Mouse (Mus musculus) CH12.LX (cell line): ENCODE measurements around the gene Sdhb. TPM values are rescaled to one million over a fixed set of nuclear protein-coding genes. Genes with fewer than 3 reads are reported as not detected.

Source experiments
- DNase-seq: peaks from one replicate; pipeline ENCODE4 v3.0.0-alpha.2; 2013; ENCODE audit errors: extremely low read depth
- H3K27ac ChIP-seq: 2 replicates; pipeline ENCODE4 v1.5.1; 2012; ENCODE audit warnings: low read depth, mild to moderate bottlenecking, control low read depth, moderate library complexity; ENCODE audit not compliant: insufficient read depth
- H3K27me3 ChIP-seq: replicated peaks from 2 replicates; pipeline ENCODE3; 2012; ENCODE audit warnings: inconsistent platforms
- H3K36me3 ChIP-seq, 2 experiments: replicated peaks in 1 of 2; 2 replicates each; pipeline versions ENCODE3 to v1.6.1; 2012; ENCODE audit warnings: inconsistent platforms in 1 of 2, low read length in 1 of 2, mild to moderate bottlenecking in 1 of 2, mixed read lengths in 1 of 2, moderate library complexity in 1 of 2; ENCODE audit not compliant: control insufficient read depth in 1 of 2, insufficient read depth in 1 of 2
- H3K4me1 ChIP-seq, 2 experiments: 2 replicates each; pipeline ENCODE4 v1.6.1; 2012; ENCODE audit warnings: inconsistent platforms in 1 of 2, moderate library complexity in 1 of 2; ENCODE audit not compliant: insufficient read depth in 2 of 2, control insufficient read depth in 1 of 2
- H3K4me2 ChIP-seq: 2 replicates; pipeline ENCODE4 v1.6.1; 2012; ENCODE audit warnings: low read depth, mild to moderate bottlenecking, control low read depth; ENCODE audit not compliant: poor library complexity, insufficient read depth, severe bottlenecking
- H3K4me3 ChIP-seq, 3 experiments: fragments of 150-350 bp in 1 of 3; sonication (generic) in 1 of 3; replicated peaks in 1 of 3; 2 replicates each; pipeline versions ENCODE3 to v1.5.1; 2011 to 2012; ENCODE audit warnings: low read depth in 2 of 3, low read length in 2 of 3, mild to moderate bottlenecking in 2 of 3, moderate library complexity in 2 of 3, control low read depth in 1 of 3, improper control_type of control experiment in 1 of 3, inconsistent platforms in 1 of 3, mixed read lengths in 1 of 3; ENCODE audit not compliant: poor library complexity in 1 of 3
- H3K79me2 ChIP-seq: replicated peaks from 2 replicates; pipeline ENCODE4 v1.6.1; 2012; ENCODE audit warnings: mild to moderate bottlenecking, moderate library complexity; ENCODE audit not compliant: control insufficient read depth, poor library complexity, insufficient read depth, severe bottlenecking; ENCODE audit errors: extremely low read depth
- H3K9ac ChIP-seq: 2 replicates; pipeline ENCODE4 v1.6.1; 2012; ENCODE audit warnings: low read depth, mild to moderate bottlenecking, control low read depth, moderate library complexity; ENCODE audit not compliant: insufficient read depth
- H3K9me3 ChIP-seq: replicated peaks from 2 replicates; pipeline ENCODE3; 2012; ENCODE audit warnings: low read length, inconsistent platforms, mixed read lengths
- CHD2 ChIP-seq: IDR thresholded peaks from 2 replicates; pipeline ENCODE4 v1.6.1; 2011; ENCODE audit warnings: low read length, improper control_type of control experiment
- GABPA ChIP-seq: IDR thresholded peaks from 2 replicates; pipeline ENCODE4 v1.6.1; 2012; ENCODE audit warnings: low read depth, low read length, improper control_type of control experiment, inconsistent platforms; ENCODE audit not compliant: insufficient replicate concordance
- JUN ChIP-seq: IDR thresholded peaks from 2 replicates; pipeline ENCODE4 v1.6.1; 2011; ENCODE audit warnings: low read depth, mild to moderate bottlenecking, low read length, improper control_type of control experiment, moderate library complexity; ENCODE audit not compliant: insufficient read depth
- JUND ChIP-seq: conservative IDR thresholded peaks from 2 replicates; pipeline ENCODE4 v1.6.1; 2011; ENCODE audit warnings: low read depth, low read length, improper control_type of control experiment
- KAT2A ChIP-seq: IDR thresholded peaks from 2 replicates; pipeline ENCODE4 v1.6.1; 2012; ENCODE audit warnings: low read length, improper control_type of control experiment, inconsistent platforms; ENCODE audit not compliant: insufficient replicate concordance
- MEF2A ChIP-seq: IDR thresholded peaks from 2 replicates; pipeline ENCODE4 v1.6.1; 2014; ENCODE audit warnings: low read depth, mild to moderate bottlenecking, inconsistent platforms, low read length, improper control_type of control experiment, borderline replicate concordance
- POLR2A ChIP-seq: IDR thresholded peaks from 2 replicates; pipeline ENCODE4 v1.6.1; 2011; ENCODE audit warnings: low read depth, mild to moderate bottlenecking, improper control_type of control experiment, low read length
- POLR2AphosphoS2 ChIP-seq: IDR thresholded peaks from 2 replicates; pipeline ENCODE4 v1.6.1; 2011; ENCODE audit warnings: low read depth, low read length, improper control_type of control experiment
- SIN3A ChIP-seq: IDR thresholded peaks from 2 replicates; pipeline ENCODE4 v1.6.1; 2012; ENCODE audit warnings: low read length, improper control_type of control experiment, inconsistent platforms
- UBTF ChIP-seq: IDR thresholded peaks from 2 replicates; pipeline ENCODE4 v1.6.1; 2012; ENCODE audit warnings: low read depth, mild to moderate bottlenecking, inconsistent platforms, low read length, improper control_type of control experiment, moderate library complexity
- USF1 ChIP-seq: IDR thresholded peaks from 2 replicates; pipeline ENCODE4 v1.6.1; 2014; ENCODE audit warnings: low read depth, mild to moderate bottlenecking, inconsistent platforms, low read length, improper control_type of control experiment
- ZC3H11A ChIP-seq: IDR thresholded peaks from 2 replicates; pipeline ENCODE4 v1.6.1; 2012; ENCODE audit warnings: low read depth, mild to moderate bottlenecking, inconsistent platforms, low read length, improper control_type of control experiment
- ZKSCAN1 ChIP-seq: IDR thresholded peaks from 2 replicates; pipeline ENCODE4 v1.6.1; 2012; ENCODE audit warnings: low read depth, inconsistent platforms, low read length, improper control_type of control experiment, borderline replicate concordance
- dilution Hi-C: fragments of 300-500 bp; cut with MboI; formaldehyde crosslinking; loops from 2 replicates; pipeline ENCODE4 v1.14.3; 2020; ENCODE audit warnings: low sequenced_read_pairs; ENCODE audit not compliant: extremely low pct_unique_long_range_greater_than_20kb, extremely low pct_ligation_motif_present
- in situ Hi-C: fragments of 300-500 bp; cut with MboI; formaldehyde crosslinking; loops from 3 replicates; pipeline ENCODE4 v1.14.3; 2019; ENCODE audit warnings: low sequenced_read_pairs, low pct_ligation_motif_present, low pct_unique_long_range_greater_than_20kb, mixed read lengths
- polyA plus RNA-seq: library from polyadenylated mRNA; unstranded; fragments of >175 nt; gene quantifications from 2 replicates; pipeline ENCODE4 v1.2.1, GENCODE M21; 2012; ENCODE audit warnings: low read depth; ENCODE audit not compliant: insufficient read length
- total RNA-seq, 2 experiments: library from RNA; depleted of rRNA; stranded (reverse); fragments of 300-350 nt in 1 of 2; fragments of >200 nt in 1 of 2; gene quantifications; 2 replicates each; pipeline ENCODE4 v1.2.3; 2012 to 2014

Gene Sdhb
- total and polyA plus RNA-seq, 3 experiments, result 156 to 190 (median 188) TPM

DNA sequence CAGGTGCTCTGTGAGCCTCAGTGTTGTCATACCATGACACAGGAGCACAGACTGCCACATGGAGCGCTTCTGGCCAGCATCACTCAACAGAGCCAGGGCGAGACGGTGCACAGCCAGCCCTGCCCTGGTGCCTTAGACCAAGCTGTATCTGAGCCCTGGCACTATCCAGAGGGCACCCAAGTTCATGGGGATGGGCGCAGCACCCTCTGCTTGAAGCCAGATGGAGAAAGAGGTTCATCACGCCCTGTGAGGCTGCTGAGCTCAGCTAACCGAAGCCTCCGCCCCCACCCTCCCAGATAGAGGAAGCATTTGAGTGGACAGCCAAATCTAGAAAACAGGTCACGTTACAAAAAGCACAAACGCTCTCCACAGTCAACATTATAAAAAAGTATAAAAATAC, 55.3 kb downstream of the Sdhb start:
- Histone ChIP-seq H3K79me2 (no peaks in the 10 kb centered on the region), H3K4me2 (no peak overlapping the region), H3K4me1 (peaks cover 2 to 5% of the 10 kb centered on the region in 2 experiments; a peak in 2 of 4 replicates), H3K36me3 (peaks cover 0 to 54% of the 10 kb centered on the region in 2 experiments), H3K27ac (no peak overlapping the region), H3K9ac (no peak overlapping the region), H3K4me3 (no peak overlapping the region), H3K9me3 (no peaks in the 10 kb centered on the region), H3K27me3 (no peaks in the 10 kb centered on the region)
- dilution Hi-C loops (no loop called here), in situ Hi-C loops (no loop called here)
- DNase-seq, result no peak
- TF ChIP-seq SIN3A (no peak), ZC3H11A (no peak), CHD2 (no peak), MEF2A (no peak), ZKSCAN1 (no peak), KAT2A (no peak), POLR2AphosphoS2 (no peak), POLR2A (no peak), JUND (no peak), JUN (no peak), USF1 (no peak), GABPA (no peak)

DNA sequence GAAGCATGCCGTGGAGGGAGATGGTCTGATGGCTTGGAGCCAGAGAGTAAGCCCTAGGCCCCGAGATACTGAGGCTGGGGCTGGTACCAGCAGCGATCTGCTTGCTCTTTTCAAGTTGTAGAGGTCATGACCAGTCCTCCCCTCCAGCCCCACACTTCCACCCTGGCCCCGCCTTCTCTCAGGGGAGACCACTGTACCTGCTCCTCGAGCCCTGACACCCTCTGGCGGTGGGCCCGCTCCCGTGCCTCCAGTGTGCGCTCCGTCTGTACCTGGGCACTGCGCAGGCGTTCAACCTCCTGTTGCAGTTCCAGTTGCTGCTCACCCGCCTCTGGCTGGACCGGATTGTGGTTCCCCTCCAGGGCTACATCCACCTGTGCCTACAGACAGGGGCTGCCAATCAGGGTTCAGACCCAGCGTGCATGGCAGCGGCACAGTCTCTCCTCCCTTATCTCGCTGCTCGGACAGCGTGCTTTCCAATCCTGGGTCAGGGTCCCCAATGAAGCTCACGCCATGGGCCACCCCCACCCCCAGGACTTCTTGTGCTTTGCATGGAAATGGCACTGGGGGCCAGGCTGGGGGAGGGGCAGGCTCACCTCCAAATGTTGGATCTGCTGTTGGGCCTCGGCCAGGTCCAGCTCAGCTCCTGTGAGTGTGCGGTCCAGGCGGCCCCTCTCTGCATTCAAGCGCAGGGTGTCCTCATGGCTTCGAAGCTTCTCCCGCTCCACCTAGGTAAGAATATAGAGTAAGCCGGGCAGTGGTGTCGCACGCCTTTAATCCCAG, 56.8 kb downstream of the Sdhb start:
- dilution Hi-C loops (no loop called here), in situ Hi-C loops (no loop called here)
- DNase-seq, result no peak
- H3K9ac ChIP-seq, result no peak overlapping the region
- H3K36me3 ChIP-seq, result peaks cover 0 to 62% of the 10 kb centered on the region in 2 experiments
- H3K27me3 ChIP-seq, result no peaks in the 10 kb centered on the region
- H3K4me1 ChIP-seq, result peaks cover 2 to 5% of the 10 kb centered on the region in 2 experiments; a peak in 2 of 4 replicates
- no peak overlapping the region for H3K4me2 ChIP-seq
- H3K9me3 ChIP-seq, result no peaks in the 10 kb centered on the region
- no peak overlapping the region for H3K4me3 ChIP-seq
- TF ChIP-seq POLR2A (no peak), JUND (no peak), UBTF (no peak)
- no peak overlapping the region for H3K27ac ChIP-seq
- H3K79me2 ChIP-seq, result no peaks in the 10 kb centered on the region
